23 mouse cellular contexts compared by ENCODE assay signal in the genomic region with DNA sequence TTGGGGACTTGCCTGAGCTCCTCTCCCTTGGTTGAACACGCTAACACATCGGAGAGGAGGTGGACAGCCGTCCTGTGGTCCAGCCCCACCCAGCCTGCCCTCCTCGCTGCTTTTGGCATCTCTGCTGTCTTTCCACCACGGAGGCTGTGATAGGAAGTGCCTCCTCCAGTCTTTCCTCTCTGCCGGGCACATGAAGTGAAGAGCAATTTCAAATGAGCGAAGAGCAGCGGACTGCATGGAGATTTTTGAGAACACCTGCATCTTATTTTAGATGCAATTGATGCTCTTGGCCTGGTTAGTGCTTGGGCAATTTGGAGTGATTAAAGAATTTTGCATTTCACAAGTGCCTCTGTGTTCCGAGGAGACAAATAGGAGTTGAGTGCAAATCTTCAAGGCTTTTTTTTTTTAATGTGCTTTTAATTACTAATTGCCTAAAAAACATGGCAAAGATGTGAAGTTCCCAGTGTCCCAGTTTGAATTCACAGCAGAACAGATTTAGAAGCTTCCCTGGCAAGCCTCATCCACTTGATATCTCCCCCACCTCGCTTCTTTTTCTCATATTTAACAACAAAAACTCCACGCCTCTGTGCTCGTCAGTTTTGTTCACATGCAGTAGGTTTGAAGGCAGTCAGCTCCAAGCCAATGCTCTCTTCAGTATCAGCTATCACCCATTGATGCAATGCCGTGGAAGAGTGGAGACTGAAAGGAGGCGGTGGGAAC.
A peak's percentile ranks its signal among the peaks of the same experiment; 100 is the strongest.
DNase-seq lines count a peak whose midpoint lies in the region; ATAC-seq lines count a peak whose summit lies in the region.
"Had no signal": no experiment of that assay in that cellular context is flagged by ENCODE, and none has a peak within 500 bp of the region (broad histone marks: within the 10 kb centered on the region; RNA-seq: fewer than 3 reads in every experiment).

No protein-coding gene starts in this region.

- no peak overlapping the region for H3K27ac ChIP-seq in heart, embryonic 11.5 days (ENCODE audit: low read depth, low read length)
- H3K27ac ChIP-seq: embryonic facial prominence, embryonic 10.5 days; forebrain, embryonic 12.5 days; heart, adult 2 months; limb, embryonic 12.5 days; liver, embryonic 12.5 days; stomach, embryonic 15.5 days had no signal

- H3K27me3 ChIP-seq in heart, embryonic 11.5 days (ENCODE audit: control insufficient read depth, insufficient read depth, low read length), result no peaks in the 10 kb centered on the region
- H3K27me3 ChIP-seq: forebrain, embryonic 12.5 days; limb, embryonic 12.5 days; liver, embryonic 12.5 days; stomach, embryonic 15.5 days had no signal

- H3K36me3 ChIP-seq in heart, embryonic 11.5 days (ENCODE audit: control insufficient read depth, insufficient read depth, low read length), result no peaks in the 10 kb centered on the region
- H3K36me3 ChIP-seq: embryonic facial prominence, embryonic 10.5 days; forebrain, embryonic 12.5 days; limb, embryonic 12.5 days; liver, embryonic 12.5 days; stomach, embryonic 15.5 days had no signal

- H3K9ac ChIP-seq in heart, embryonic 11.5 days (ENCODE audit: low read depth, low read length), result no peak overlapping the region
- H3K9ac ChIP-seq: forebrain, embryonic 12.5 days; limb, embryonic 12.5 days; liver, embryonic 12.5 days; lung, embryonic 14.5 days; stomach, embryonic 15.5 days had no signal

- H3K4me2 ChIP-seq in heart, embryonic 11.5 days, result no peak overlapping the region
- H3K4me2 ChIP-seq: forebrain, embryonic 12.5 days; limb, embryonic 12.5 days; liver, embryonic 12.5 days; lung, embryonic 14.5 days; midbrain, embryonic 11.5 days; stomach, embryonic 15.5 days had no signal

- intact Hi-C loops in left cerebral cortex, postnatal 25 days (cut with DNase I), result no loop called here

- H3K9me3 ChIP-seq in heart, embryonic 11.5 days (replicated peaks; ENCODE audit: control insufficient read depth, low read length), result no peaks in the 10 kb centered on the region
- H3K9me3 ChIP-seq: embryonic facial prominence, embryonic 10.5 days; forebrain, embryonic 12.5 days; limb, embryonic 12.5 days; liver, embryonic 12.5 days; stomach, embryonic 15.5 days had no signal

- H3K4me3 ChIP-seq in heart, embryonic 11.5 days (ENCODE audit: low read depth, low read length), result no peak overlapping the region
- H3K4me3 ChIP-seq: embryonic facial prominence, embryonic 10.5 days; forebrain, embryonic 12.5 days; heart, adult 2 months; limb, embryonic 12.5 days; liver, embryonic 12.5 days; stomach, embryonic 15.5 days had no signal

- 76% methylated on average over 14 of the region's 14 CpGs for WGBS in heart, embryonic 11.5 days (ENCODE audit: insufficient replicate concordance)

- H3K4me1 ChIP-seq in heart, embryonic 11.5 days (ENCODE audit: control insufficient read depth, insufficient read depth, low read length), result no peaks in the 10 kb centered on the region
- H3K4me1 ChIP-seq: embryonic facial prominence, embryonic 10.5 days; forebrain, embryonic 12.5 days; limb, embryonic 12.5 days; liver, embryonic 12.5 days; stomach, embryonic 15.5 days had no signal

- peak; percentile 21 for DNase-seq in layer of hippocampus, adult 11-12 months (ENCODE audit: low spot score)
- no peak for DNase-seq in layer of hippocampus, postnatal 10 days (ENCODE audit: low spot score in 2 of 2)
- DNase-seq in right cerebral cortex, adult 2 months (ENCODE audit: low spot score in 2 of 2), result peak; percentile 40 to 43
- no peak for DNase-seq in right cerebral cortex, postnatal 14 days
- peak; percentile 27 to 75 for DNase-seq in left cerebral cortex, postnatal 25 days (ENCODE audit: low spot score in 2 of 2)
- DNase-seq in telencephalon, adult 2 months (ENCODE audit: low read depth, low spot score), result peak; percentile 64
- DNase-seq in cerebellum, adult 9-11 months, result no peak
- DNase-seq: adrenal gland, adult 2 months; gastrocnemius, postnatal 14 days; heart, adult 2 months; lung, embryonic 14.5 days; lung, postnatal 4 days; retina, postnatal 1 day; thymus, adult 2 months had no signal

- ATAC-seq in heart, embryonic 11.5 days (replicated peaks; ENCODE audit: insufficient number of reproducible peaks, low FRiP score, low TSS enrichment), result no peak
- ATAC-seq: hindbrain, embryonic 16.5 days; intestine, embryonic 16.5 days; liver, embryonic 12.5 days had no signal

Comparison
In these comparisons a context has a peak if more than half of its experiments do, and no peak if none do; other contexts are left out.
1. DNase-seq: peak in layer of hippocampus, adult 11-12 months (single experiment), right cerebral cortex, adult 2 months (2 of 2), left cerebral cortex, postnatal 25 days (2 of 2) and telencephalon, adult 2 months (single experiment); none in layer of hippocampus, postnatal 10 days (0 of 2), right cerebral cortex, postnatal 14 days (single experiment) and cerebellum, adult 9-11 months (single experiment).